Mouse (Mus musculus) ES-Bruce4 (cell line): Measurements from ENCODE around the gene Bmp2k.

Experiments used
- CTCF ChIP-seq: IDR thresholded peaks from one replicate; pipeline ENCODE4 v1.8.1; 2011; ENCODE audit warnings: low read depth, low read length
- POLR2A ChIP-seq: IDR thresholded peaks from one replicate; pipeline ENCODE4 v1.8.1; 2011; ENCODE audit warnings: low read length; ENCODE audit not compliant: insufficient read depth

DNA sequence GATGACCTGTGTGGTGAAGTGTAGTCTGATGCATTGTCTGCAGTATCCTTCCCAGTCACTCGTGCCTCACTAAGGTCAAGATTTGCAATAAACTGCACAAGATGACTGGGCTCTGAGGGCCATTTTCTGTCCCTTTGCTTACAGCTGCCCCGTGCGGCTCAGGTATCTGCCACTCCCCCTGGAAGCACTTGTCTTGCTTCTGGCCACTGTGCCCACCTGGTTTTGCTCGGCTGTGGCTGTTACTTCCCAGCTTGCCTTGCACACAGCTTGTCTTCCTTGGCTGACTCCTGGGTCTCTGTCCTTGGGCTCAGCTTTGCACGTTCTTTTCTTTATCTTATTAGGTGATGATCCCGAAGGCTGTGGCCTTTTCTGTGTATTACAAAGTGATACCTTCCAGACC is 86.2 kb downstream of the Bmp2k start:
- TF ChIP-seq CTCF (no peak), POLR2A (no peak)
